Mouse (Mus musculus): ENCODE data around the gene Postn.

DNA sequence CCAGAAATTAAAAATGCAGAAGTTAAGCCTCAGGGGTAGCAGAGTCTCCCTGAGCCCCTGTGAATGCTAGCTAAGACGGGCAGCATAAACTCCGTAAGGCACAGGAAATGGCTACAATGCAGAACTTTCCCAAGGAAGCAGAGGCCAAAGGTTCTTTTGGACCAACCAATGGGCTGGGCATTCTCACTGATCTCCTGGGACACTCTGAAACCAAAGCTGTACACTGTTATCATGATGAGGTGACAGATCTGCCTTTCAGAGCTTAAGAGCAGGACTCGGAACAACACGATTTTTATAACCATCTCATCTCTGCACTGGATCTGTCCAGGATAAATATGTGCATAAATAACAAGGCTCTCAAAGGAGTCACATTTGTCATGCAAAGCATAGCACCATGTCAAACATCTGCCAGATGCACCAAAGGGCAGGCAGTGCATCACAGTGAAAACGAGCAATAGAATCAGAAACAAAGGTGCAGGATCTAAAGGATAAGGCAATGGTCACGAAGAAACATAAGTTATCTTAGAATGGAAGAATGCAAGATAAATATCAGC, 57.0 kb downstream of the Postn start:
- TF ChIP-seq POLR2A (IDR thresholded peaks at IDR 0.05; ENCODE audit: control insufficient read depth, extremely low read depth, insufficient read depth, low read length, poor library complexity) (no peak), CTCF (IDR thresholded peaks at IDR 0.05; ENCODE audit: borderline replicate concordance, control insufficient read depth, extremely low read depth, insufficient read depth, low read length, poor library complexity) (no peak)

Measured in thymus, adult 2 months (tissue).